Mouse (Mus musculus): ENCODE measurements around the gene Mars2.

DNA sequence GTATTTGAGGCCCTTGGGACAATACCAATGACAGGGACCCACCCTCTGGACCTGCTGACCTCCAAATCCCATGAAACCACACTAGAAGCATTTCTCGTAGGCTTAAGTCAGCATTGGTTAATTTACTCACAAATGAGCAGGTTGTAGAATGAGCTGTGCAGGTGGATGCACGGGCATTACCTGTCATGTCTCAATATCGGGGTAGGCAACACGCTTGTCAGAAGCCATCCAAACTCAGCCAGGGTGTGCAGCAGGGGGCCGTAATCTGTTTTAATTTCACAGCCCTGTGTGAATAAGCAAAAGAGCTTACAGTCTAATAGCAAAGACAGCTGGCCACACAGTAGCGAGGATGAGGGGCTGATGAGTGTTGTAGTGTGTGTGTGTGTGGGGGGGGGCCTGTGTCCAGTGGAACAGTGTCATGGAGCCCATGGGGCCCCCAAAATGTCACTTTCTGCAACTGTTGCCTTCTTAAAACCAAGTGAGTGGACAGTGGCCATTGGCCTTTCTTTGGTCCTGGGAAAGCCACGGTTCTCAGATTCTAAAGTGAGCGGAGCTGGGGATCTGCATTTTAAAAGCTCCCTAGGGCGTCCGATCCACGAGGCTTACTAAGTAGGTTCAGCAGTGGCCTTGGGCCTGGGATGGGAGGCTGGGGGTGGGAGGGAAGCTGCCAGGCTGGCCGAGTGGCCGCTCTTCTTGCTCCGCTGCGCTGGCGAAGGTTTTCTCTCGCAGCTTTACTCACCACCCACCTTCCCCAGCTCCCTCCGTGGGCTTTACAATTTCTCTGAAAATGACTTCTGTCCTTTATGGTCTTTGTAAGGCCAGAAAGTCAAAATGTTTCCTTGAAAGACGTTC lies 42.7 kb upstream of the Mars2 start:
- no peak for TF ChIP-seq CTCF (IDR thresholded peaks at IDR 0.05; ENCODE audit: low read depth)
- no peak for TF ChIP-seq EP300 (optimal IDR thresholded peaks at IDR 0.05)

Data from stomach, postnatal 0 days (tissue).